Mouse (Mus musculus) thymus, adult 2 months (tissue): Measurements from ENCODE around the gene Rab7b. TPM values are rescaled to one million over a fixed set of nuclear protein-coding genes. Genes with fewer than 3 reads are reported as not detected.

ENCODE experiments used
- DNase-seq: peaks from one replicate; pipeline ENCODE4 v3.0.0; 2021
- H3K27ac ChIP-seq: fragments of 200-500 bp; 2 replicates; pipeline ENCODE4 v1.5.1; 2012; ENCODE audit warnings: low read length, control low read depth; ENCODE audit not compliant: control insufficient read depth, insufficient read depth
- H3K27me3 ChIP-seq: fragments of 200-500 bp; 2 replicates; pipeline ENCODE4 v1.6.1; 2012; ENCODE audit warnings: mild to moderate bottlenecking, low read length, moderate library complexity, mixed read lengths; ENCODE audit not compliant: control insufficient read depth, insufficient read depth
- H3K36me3 ChIP-seq: fragments of 200-500 bp; 2 replicates; pipeline ENCODE4 v1.6.1; 2012; ENCODE audit warnings: mild to moderate bottlenecking, low read length, moderate library complexity; ENCODE audit not compliant: control insufficient read depth, insufficient read depth
- H3K4me1 ChIP-seq: fragments of 200-500 bp; replicated peaks from 2 replicates; pipeline ENCODE4 v1.6.1; 2012; ENCODE audit warnings: low read length; ENCODE audit not compliant: control insufficient read depth, insufficient read depth
- H3K4me3 ChIP-seq: fragments of 200-500 bp; 2 replicates; pipeline ENCODE4 v1.5.1; 2012; ENCODE audit warnings: mild to moderate bottlenecking, low read length, control low read depth, moderate library complexity; ENCODE audit not compliant: control insufficient read depth, insufficient read depth
- CTCF ChIP-seq: fragments of 200-500 bp; IDR thresholded peaks from 2 replicates; pipeline ENCODE4 v1.5.1; 2012; ENCODE audit warnings: mild to moderate bottlenecking, control low read depth, low read length, moderate library complexity, borderline replicate concordance; ENCODE audit not compliant: control insufficient read depth, poor library complexity, insufficient read depth; ENCODE audit errors: extremely low read depth
- POLR2A ChIP-seq: fragments of 200-500 bp; IDR thresholded peaks from 2 replicates; pipeline ENCODE4 v1.6.1; 2012; ENCODE audit warnings: mild to moderate bottlenecking, low read length, control low read depth, moderate library complexity; ENCODE audit not compliant: control insufficient read depth, poor library complexity, insufficient read depth; ENCODE audit errors: extremely low read depth
- WGBS: fragments of 180-500 bp; shearing (Covaris S2); methylation state at CpG from one replicate; pipeline ENCODE4 v1.1.7; 2018; 5-methylcytosine and 5-hydroxymethylcytosine counted together
- polyA plus RNA-seq: library from polyadenylated mRNA; depleted of rRNA; stranded (reverse); fragments of >200 nt; gene quantifications from 2 replicates; pipeline ENCODE4 v1.2.3, GENCODE M21; 2012; rRNA removed

Rab7b gene
- polyA plus RNA-seq, 1 experiment: 8.0 TPM

DNA sequence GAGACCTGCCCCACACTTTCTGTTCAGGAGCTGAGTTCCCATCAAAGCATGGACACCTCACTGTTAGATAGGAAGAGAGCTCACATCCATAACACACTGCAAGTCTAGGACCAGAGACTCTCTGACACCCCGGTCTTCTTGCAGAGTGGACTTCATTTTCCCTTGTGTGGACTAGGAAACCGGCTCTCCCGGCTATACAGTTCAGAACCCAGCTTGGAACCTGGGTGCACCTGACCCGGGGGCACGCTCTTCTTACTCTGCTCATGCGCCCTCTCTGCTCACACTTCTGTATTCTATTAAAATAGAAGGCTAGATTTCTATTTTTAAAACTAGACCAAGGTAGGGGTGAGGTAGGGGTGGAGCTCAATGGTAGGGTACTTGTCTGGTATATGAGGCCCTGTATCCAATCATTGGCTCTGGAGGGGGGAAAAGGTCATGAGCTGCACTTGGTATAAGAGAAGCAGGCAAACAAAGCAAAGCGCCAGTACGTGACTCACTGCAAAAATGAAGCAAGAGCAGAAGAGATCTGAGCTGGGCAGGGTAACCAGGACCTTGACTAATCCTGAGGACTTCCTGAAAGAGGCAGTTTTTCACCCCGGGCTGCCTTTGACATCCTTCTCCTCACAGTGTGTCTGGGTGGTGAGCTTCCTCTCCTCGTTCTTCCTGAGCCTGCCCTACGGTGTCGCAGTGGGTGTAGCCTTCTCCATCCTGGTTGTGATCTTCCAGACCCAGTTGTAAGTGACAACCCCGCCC is 72.8 kb downstream of the Rab7b start:
- no peak for DNase-seq
- Histone ChIP-seq H3K27ac (no peak overlapping the region), H3K4me3 (no peak overlapping the region), H3K36me3 (no peaks in the 10 kb centered on the region), H3K27me3 (no peaks in the 10 kb centered on the region), H3K4me1 (no peaks in the 10 kb centered on the region)
- 69% methylated on average over 13 of the region's 13 CpGs for WGBS
- TF ChIP-seq CTCF: no peak
- no peak for TF ChIP-seq POLR2A

DNA sequence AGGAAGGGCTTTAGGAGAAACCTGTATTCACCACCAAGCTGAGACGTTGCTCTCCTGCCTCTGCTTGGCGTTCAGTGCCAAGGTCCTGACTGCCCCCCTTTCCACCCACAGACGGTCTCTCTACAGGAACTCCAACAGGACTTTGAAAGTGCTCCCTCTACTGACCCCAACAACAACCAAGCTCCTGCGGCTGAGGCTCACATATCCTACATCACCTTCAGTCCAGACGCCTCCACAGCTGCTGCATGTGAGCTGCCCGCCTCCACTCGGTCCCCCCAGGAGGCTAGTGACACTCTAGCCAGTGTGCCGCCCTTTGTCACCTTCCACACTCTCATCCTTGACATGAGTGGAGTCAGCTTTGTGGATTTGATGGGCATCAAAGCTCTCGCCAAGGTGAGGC is 75.2 kb downstream of the Rab7b start:
- no peaks in the 10 kb centered on the region for H3K36me3 ChIP-seq
- no peaks in the 10 kb centered on the region for H3K27me3 ChIP-seq
- no peak overlapping the region for H3K4me3 ChIP-seq
- WGBS: 55% methylated on average over 9 of the region's 9 CpGs
- TF ChIP-seq POLR2A (no peak), CTCF (no peak)
- H3K4me1 ChIP-seq: no peaks in the 10 kb centered on the region
- DNase-seq: no peak
- no peak overlapping the region for H3K27ac ChIP-seq

- Histone ChIP-seq H3K36me3 (no peaks in the 10 kb centered on the region), H3K27me3 (no peaks in the 10 kb centered on the region), H3K4me3 (no peak overlapping the region), H3K4me1 (no peaks in the 10 kb centered on the region), H3K27ac (no peak overlapping the region)
- TF ChIP-seq CTCF: no peak
- TF ChIP-seq POLR2A: no peak
- DNase-seq: no peak
- WGBS: 64% methylated on average over 8 of the region's 8 CpGs
These were observed 76.3 kb downstream of the Rab7b start for GRCm38 (mm10) chr1:131764581-131765338.

Other genes starting within 250 kb of the Rab7b start
- gene Srgap2, start 161.3 kb upstream of the Rab7b start, polyA plus RNA-seq: 28.3 and 37.6 TPM in 2 replicates
- 1.8 and 1.9 TPM in 2 replicates for gene Fam72a, start 160.8 kb upstream of the Rab7b start, polyA plus RNA-seq
- gene Avpr1b, start 89.5 kb upstream of the Rab7b start, polyA plus RNA-seq: 0.04 TPM in 1 of 2 replicates, not detected in the other
- 6.4 and 6.8 TPM in 2 replicates for gene Ctse, start 50.4 kb upstream of the Rab7b start, polyA plus RNA-seq
- 0.99 and 1.1 TPM in 2 replicates for gene Slc26a9, start 55.3 kb downstream of the Rab7b start, polyA plus RNA-seq
- gene Pm20d1, start 108.7 kb downstream of the Rab7b start, polyA plus RNA-seq: 1.3 TPM in 2 replicates
- 64.7 and 73.5 TPM in 2 replicates for gene Slc41a1, start 138.8 kb downstream of the Rab7b start, polyA plus RNA-seq
- gene Rab29, start 178.5 kb downstream of the Rab7b start, polyA plus RNA-seq: 42.3 and 49.6 TPM in 2 replicates
- 16.6 and 21.4 TPM in 2 replicates for gene Nucks1, start 221.8 kb downstream of the Rab7b start, polyA plus RNA-seq